Mouse (Mus musculus): Measurements from ENCODE around the gene Ndufb7. TPM values are rescaled to one million over a fixed set of nuclear protein-coding genes. Genes with fewer than 3 reads are reported as not detected.

The Ndufb7 gene
- polyA plus RNA-seq, 1 experiment = 87.5 TPM

DNA sequence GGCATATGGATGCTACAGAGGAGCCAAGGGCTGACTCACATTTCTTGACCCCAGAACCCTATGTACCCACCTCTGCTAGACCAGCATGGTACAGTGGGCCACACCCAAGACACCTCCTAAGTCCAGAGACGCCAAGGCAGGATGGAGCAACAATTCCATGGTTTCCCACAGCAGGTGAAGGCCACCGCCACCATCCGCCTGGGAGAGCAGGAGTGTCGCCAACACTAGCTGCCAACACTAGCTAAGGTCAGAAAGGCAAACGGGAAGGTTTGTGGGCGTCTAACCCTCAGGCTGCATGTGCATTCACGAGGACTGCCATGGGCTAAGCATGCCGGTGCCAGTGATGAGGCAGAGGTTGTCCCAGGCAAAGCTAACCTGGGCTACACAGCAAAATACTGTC lies 15.8 kb downstream of the Ndufb7 start:
- H3K4me1 ChIP-seq (ENCODE audit: control insufficient read depth) = peaks cover 25% of the 10 kb centered on the region

DNA sequence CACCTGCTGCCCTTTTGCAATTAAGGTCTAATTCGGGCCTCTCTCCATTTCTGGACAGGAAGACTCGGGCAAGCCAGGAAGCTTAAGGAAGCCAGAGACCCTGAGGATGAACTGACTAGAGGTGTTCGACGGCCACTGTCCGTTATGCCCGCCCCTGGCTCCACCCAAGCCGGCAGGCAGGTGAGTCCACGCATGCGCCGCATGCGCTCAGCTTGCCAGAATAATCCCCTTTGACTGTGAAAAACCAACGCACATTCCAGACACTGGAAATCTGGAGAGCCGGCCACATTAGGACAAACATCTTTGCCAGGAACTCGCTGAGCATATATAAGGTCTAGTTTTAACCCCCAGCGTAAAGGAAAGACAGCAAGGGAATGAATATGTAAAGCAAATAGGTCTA lies 16.8 kb downstream of the Ndufb7 start:
- no peak overlapping the region for H3K4me3 ChIP-seq (replicated peaks)
- peaks cover 57% of the 10 kb centered on the region for H3K36me3 ChIP-seq (ENCODE audit: control insufficient read depth)

More for the DNA sequence above, 15.8 kb downstream of the Ndufb7 start:
- Histone ChIP-seq H3K9me3 (ENCODE audit: control insufficient read depth, low read length) (no peaks in the 10 kb centered on the region), H3K4me3 (replicated peaks) (no peak overlapping the region), H3K36me3 (ENCODE audit: control insufficient read depth) (peaks cover 49% of the 10 kb centered on the region), H3K27me3 (ENCODE audit: control insufficient read depth) (no peaks in the 10 kb centered on the region)
- TF ChIP-seq GATA1 (IDR thresholded peaks at IDR 0.05; ENCODE audit: low read length) (no peak), TAL1 (IDR thresholded peaks at IDR 0.05; ENCODE audit: low read length) (no peak)

DNA sequence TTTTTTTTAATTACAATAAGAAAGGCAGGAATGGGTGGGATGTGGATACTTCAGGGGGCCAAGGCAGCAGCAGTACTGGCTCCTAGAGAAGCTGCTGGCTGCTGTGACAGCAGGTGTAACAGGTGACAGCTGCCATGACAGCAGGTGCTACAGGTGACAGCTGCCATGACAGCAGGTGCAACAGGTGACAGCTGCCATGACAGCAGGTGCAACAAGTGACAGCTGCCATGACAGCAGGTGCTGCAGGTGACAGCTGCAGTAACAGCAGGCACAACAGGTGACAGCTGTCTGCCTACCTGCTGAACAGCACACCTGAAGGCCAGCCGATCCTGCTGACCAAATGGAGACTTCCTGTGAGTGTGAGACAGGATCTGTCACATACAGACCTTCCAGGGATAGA lies 18.3 kb downstream of the Ndufb7 start:
- no peaks in the 10 kb centered on the region for H3K9me3 ChIP-seq (ENCODE audit: control insufficient read depth, low read length)
- no peak overlapping the region for H3K4me3 ChIP-seq (replicated peaks)
- no peaks in the 10 kb centered on the region for H3K27me3 ChIP-seq (ENCODE audit: control insufficient read depth)
- peaks cover 20% of the 10 kb centered on the region for H3K4me1 ChIP-seq (ENCODE audit: control insufficient read depth)
- peaks cover 68% of the 10 kb centered on the region for H3K36me3 ChIP-seq (ENCODE audit: control insufficient read depth)
- TF ChIP-seq TAL1 (IDR thresholded peaks at IDR 0.05; ENCODE audit: low read length) (no peak), GATA1 (IDR thresholded peaks at IDR 0.05; ENCODE audit: low read length) (no peak)

More for the DNA sequence above, 16.8 kb downstream of the Ndufb7 start:
- Histone ChIP-seq H3K9me3 (ENCODE audit: control insufficient read depth, low read length) (no peaks in the 10 kb centered on the region), H3K4me1 (ENCODE audit: control insufficient read depth) (peaks cover 23% of the 10 kb centered on the region), H3K27me3 (ENCODE audit: control insufficient read depth) (no peaks in the 10 kb centered on the region)
- TF ChIP-seq TAL1 (IDR thresholded peaks at IDR 0.05; ENCODE audit: low read length) = no peak
- TF ChIP-seq GATA1 (IDR thresholded peaks at IDR 0.05; ENCODE audit: low read length) = no peak

DNA sequence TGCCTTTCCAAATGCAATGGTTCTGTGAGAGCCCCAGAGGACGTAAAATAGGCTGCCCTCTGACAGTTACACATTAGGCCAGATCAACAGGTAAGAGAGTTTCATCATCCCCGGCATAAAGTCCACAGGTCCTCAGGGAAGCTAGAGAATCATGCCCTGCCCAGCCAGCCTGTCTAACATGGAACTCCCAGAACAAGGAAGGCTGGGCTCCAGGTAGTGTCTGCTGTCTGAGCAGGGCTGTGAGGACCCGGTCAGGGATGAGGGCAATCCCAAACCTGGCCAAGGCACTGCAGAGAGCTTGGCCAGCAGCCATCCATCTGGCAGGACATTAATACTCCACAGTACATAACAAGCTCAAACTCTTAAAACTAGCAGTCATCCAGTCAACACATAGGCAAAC lies 18.9 kb downstream of the Ndufb7 start:
- H3K4me3 ChIP-seq (replicated peaks) = no peak overlapping the region
- peaks cover 21% of the 10 kb centered on the region for H3K4me1 ChIP-seq (ENCODE audit: control insufficient read depth)
- H3K36me3 ChIP-seq (ENCODE audit: control insufficient read depth) = peaks cover 67% of the 10 kb centered on the region

DNA sequence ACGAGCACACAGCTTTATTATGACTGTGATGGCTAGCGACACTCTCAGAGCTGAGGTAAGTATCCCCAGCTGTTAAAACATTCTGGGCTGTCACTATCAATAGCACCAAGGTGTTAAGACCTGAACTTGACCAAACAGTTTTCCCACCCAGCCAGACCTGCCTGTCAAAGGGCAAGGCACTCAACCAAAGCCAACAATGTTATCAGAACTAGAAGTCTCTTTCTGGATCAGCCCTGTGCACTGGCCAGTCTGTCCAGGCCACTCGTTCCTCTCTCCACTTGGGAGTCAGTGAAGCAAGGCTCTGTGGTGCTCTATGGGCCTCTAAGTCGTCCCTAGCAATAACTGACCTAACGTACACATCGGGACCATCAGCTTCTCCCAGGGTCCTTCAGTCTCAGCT lies 21.2 kb downstream of the Ndufb7 start:
- peaks cover 20% of the 10 kb centered on the region for H3K4me1 ChIP-seq (ENCODE audit: control insufficient read depth)

More for the DNA sequence above, 18.9 kb downstream of the Ndufb7 start:
- no peak for TF ChIP-seq GATA1 (IDR thresholded peaks at IDR 0.05; ENCODE audit: low read length)
- no peak for TF ChIP-seq TAL1 (IDR thresholded peaks at IDR 0.05; ENCODE audit: low read length)
- Histone ChIP-seq H3K27me3 (ENCODE audit: control insufficient read depth) (no peaks in the 10 kb centered on the region), H3K9me3 (ENCODE audit: control insufficient read depth, low read length) (no peaks in the 10 kb centered on the region)

DNA sequence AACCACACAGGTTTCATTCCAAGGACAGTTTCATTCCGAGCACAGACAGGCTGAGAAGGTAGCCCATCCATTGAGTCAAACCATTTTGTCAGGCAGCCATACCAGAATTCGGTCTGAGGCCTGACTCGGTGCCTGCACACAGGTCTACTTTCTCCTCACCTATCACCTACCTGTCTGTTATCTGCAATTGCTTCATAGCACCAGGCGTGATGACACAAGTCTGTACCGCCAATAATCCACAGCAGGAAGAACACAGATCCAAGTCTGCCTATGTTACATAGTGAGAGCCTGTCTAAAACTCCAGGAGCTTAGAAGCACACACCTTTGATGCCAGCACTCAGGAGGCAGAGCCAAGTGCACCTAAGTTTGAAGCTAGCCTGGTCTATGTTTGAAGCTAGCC lies 22.4 kb downstream of the Ndufb7 start:
- no peaks in the 10 kb centered on the region for H3K9me3 ChIP-seq (ENCODE audit: control insufficient read depth, low read length)
- no peak for TF ChIP-seq TAL1 (IDR thresholded peaks at IDR 0.05; ENCODE audit: low read length)
- peaks cover 31% of the 10 kb centered on the region for H3K4me1 ChIP-seq (ENCODE audit: control insufficient read depth)
- no peaks in the 10 kb centered on the region for H3K27me3 ChIP-seq (ENCODE audit: control insufficient read depth)
- peaks cover 61% of the 10 kb centered on the region for H3K36me3 ChIP-seq (ENCODE audit: control insufficient read depth)
- no peak overlapping the region for H3K4me3 ChIP-seq (replicated peaks)

More for the DNA sequence above, 21.2 kb downstream of the Ndufb7 start:
- no peak overlapping the region for H3K4me3 ChIP-seq (replicated peaks)
- H3K9me3 ChIP-seq (ENCODE audit: control insufficient read depth, low read length) = no peaks in the 10 kb centered on the region
- H3K27me3 ChIP-seq (ENCODE audit: control insufficient read depth) = no peaks in the 10 kb centered on the region
- no peak for TF ChIP-seq GATA1 (IDR thresholded peaks at IDR 0.05; ENCODE audit: low read length)
- TF ChIP-seq TAL1 (IDR thresholded peaks at IDR 0.05; ENCODE audit: low read length) = no peak
- peaks cover 70% of the 10 kb centered on the region for H3K36me3 ChIP-seq (ENCODE audit: control insufficient read depth)

DNA sequence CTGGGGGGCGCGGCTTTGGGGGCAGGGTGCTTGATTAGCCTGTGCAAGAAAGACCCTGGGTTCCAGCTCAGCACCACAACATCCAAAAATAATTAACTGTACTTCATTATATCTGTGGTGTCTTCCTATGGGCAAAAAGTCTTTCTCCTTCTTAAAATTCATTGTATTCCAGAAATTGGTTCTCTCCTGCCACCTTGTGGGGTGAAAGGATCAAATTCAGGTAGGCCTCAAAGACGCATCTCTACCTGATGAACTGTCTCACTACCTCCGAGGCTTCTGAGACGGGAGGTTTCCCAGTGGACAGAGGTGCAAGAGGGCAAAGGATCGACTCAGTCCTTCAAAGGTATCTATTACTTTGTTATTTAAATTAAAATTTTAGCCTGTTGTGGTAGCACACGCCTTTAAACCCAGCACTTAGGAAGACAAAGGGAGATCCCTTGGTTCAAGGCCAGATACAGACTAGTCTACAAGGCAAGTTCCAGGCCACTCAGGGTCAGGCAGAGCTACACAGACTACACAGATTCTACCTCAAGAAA lies 24.1 kb downstream of the Ndufb7 start:
- H3K27me3 ChIP-seq (ENCODE audit: control insufficient read depth) = no peaks in the 10 kb centered on the region
- TF ChIP-seq GATA1 (IDR thresholded peaks at IDR 0.05; ENCODE audit: low read length) (no peak), TAL1 (IDR thresholded peaks at IDR 0.05; ENCODE audit: low read length) (no peak)
- peaks cover 48% of the 10 kb centered on the region for H3K36me3 ChIP-seq (ENCODE audit: control insufficient read depth)
- H3K4me1 ChIP-seq (ENCODE audit: control insufficient read depth) = peaks cover 35% of the 10 kb centered on the region
- H3K9me3 ChIP-seq (ENCODE audit: control insufficient read depth, low read length) = no peaks in the 10 kb centered on the region
- H3K4me3 ChIP-seq (replicated peaks) = no peak overlapping the region

DNA sequence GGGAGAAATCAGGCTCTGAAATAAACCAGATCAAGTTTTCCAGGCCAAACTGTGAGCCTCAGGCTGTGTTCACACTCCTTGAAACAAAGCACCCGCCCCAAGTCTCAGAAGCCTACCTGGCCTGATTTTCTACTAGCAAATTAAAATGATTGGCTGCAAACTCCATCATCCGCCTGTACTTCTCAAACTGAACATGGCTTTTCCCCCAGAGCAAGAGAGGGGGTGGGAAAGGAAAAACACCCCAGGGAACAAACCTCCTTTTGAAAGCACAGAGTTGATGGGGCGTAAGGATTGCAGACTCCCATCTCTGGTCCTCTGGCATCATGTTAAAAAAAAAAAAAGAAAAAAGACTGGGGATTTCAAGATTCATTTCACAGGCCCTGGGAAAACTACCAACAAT lies 26.2 kb downstream of the Ndufb7 start:
- Histone ChIP-seq H3K4me1 (ENCODE audit: control insufficient read depth) (peaks cover 37% of the 10 kb centered on the region), H3K27me3 (ENCODE audit: control insufficient read depth) (no peaks in the 10 kb centered on the region), H3K36me3 (ENCODE audit: control insufficient read depth) (peaks cover 37% of the 10 kb centered on the region), H3K9me3 (ENCODE audit: control insufficient read depth, low read length) (no peaks in the 10 kb centered on the region), H3K4me3 (replicated peaks) (peak overlapping the region; percentile 97)
- no peak for TF ChIP-seq GATA1 (IDR thresholded peaks at IDR 0.05; ENCODE audit: low read length)
- TF ChIP-seq TAL1 (IDR thresholded peaks at IDR 0.05; ENCODE audit: low read length) = no peak

DNA sequence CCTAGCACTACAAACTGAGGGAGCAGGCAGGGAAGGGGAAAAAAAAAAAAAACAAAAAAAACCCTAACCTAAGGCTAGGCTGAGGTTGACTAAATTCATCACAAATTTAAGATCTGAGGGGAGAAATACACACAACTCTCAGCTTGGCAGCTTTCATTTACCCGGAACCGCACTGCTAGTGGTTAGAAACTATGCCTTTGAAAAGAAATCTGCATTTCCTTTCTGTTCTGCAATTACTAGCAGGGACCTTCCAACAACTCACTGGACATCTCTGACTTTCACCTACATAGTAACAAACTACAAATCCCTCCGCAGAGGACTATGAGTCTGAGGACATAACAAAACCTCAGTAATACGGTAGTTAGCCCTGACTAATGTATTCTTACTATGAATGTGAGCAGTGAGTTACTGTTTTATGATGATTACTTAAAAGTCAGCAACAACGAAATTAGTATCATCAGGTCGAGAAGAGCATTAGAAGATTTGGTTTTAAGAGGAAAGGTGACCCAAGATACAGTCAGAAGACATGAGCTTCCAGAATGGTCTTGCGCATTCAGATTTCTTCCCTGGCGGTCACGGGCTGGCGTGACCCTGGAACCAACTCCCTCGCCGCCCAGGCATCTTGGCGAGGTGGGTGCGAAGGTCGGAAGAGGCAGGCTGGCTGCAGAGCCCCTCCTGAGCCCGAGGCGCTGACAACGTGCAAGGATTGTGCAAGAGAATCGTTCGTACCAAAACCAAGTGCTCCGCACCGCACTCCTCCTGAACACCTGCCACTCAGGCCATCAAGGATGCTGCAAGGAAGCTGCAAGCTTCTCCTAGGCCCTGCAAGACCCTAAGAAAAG lies 27.1 kb downstream of the Ndufb7 start:
- no peaks in the 10 kb centered on the region for H3K27me3 ChIP-seq (ENCODE audit: control insufficient read depth)
- H3K36me3 ChIP-seq (ENCODE audit: control insufficient read depth) = peaks cover 28% of the 10 kb centered on the region
- peaks cover 41% of the 10 kb centered on the region for H3K4me1 ChIP-seq (ENCODE audit: control insufficient read depth)
- TF ChIP-seq GATA1 (IDR thresholded peaks at IDR 0.05; ENCODE audit: low read length) (no peak), TAL1 (IDR thresholded peaks at IDR 0.05; ENCODE audit: low read length) (no peak)
- H3K4me3 ChIP-seq (replicated peaks) = peak overlapping the region; percentile 97
- no peaks in the 10 kb centered on the region for H3K9me3 ChIP-seq (ENCODE audit: control insufficient read depth, low read length)
